Comparison of ENCODE assay signal across 9 mouse cellular contexts in genomic region chr5:144733953-144734352, GRCm38 (mm10). TPM values are rescaled to one million over a fixed set of nuclear protein-coding genes. Genes with fewer than 3 reads are reported as not detected.
A peak's percentile ranks its signal among the peaks of the same experiment; 100 is the strongest.
DNase-seq lines count a peak whose midpoint lies in the region; ATAC-seq lines count a peak whose summit lies in the region.
"Had no signal": no experiment of that assay in that cellular context is flagged by ENCODE, and none has a peak within 500 bp of the region (broad histone marks: within the 10 kb centered on the region; RNA-seq: fewer than 3 reads in every experiment).

No protein-coding gene starts in this region.

- H3K4me2 ChIP-seq in neural tube, embryonic 11.5 days (ENCODE audit: low read depth) = no peak overlapping the region

- no peak overlapping the region for H3K27ac ChIP-seq in neural tube, embryonic 11.5 days (ENCODE audit: low read depth, low read length)

- H3K4me3 ChIP-seq in neural tube, embryonic 11.5 days (ENCODE audit: low read depth, low read length) = no peak overlapping the region

- H3K9me3 ChIP-seq in neural tube, embryonic 11.5 days (ENCODE audit: control insufficient read depth, low read length) = no peaks in the 10 kb centered on the region

- H3K36me3 ChIP-seq in neural tube, embryonic 11.5 days (ENCODE audit: control insufficient read depth, insufficient read depth, low read length) = no peaks in the 10 kb centered on the region

- WGBS in neural tube, embryonic 11.5 days = 35% methylated on average over 4 of the region's 4 CpGs

- intact Hi-C loops in left cerebral cortex, postnatal 10 days (cut with DNase I) = loop anchor here (2.0 to 10.0 kb wide), 3 partner anchors 347 to 527 kb away; no protein-coding TSS in a partner anchor

- DNase-seq in ovary, postnatal 10 days (ENCODE audit: low spot score) = peak; percentile 40
- DNase-seq in ovary, adult 18-20 months (ENCODE audit: low spot score) = no peak
- peak; percentile 56 to 89 for DNase-seq in adrenal gland, adult (ENCODE audit: inconsistent age in 2 of 2, low spot score in 1 of 2)
- DNase-seq in heart, postnatal 4 days = peak; percentile 80
- DNase-seq in left cerebral cortex, postnatal 10 days (ENCODE audit: extremely low spot score in 1 of 2, low spot score in 2 of 2) = peak; percentile 73 to 77
- DNase-seq in neural tube, embryonic 11.5 days (ENCODE audit: low spot score) = peak; percentile 67
- DNase-seq in thymus, postnatal 4 days = peak; percentile 54

- H3K9ac ChIP-seq in neural tube, embryonic 11.5 days (ENCODE audit: low read length) = no peak overlapping the region

- no peaks in the 10 kb centered on the region for H3K4me1 ChIP-seq in neural tube, embryonic 11.5 days (ENCODE audit: control insufficient read depth, insufficient read depth, low read length)

- peak; percentile 60 for ATAC-seq in common myeloid progenitor, adult 5-6 weeks (replicated peaks; ENCODE audit: low read depth, poor library complexity, severe bottlenecking)
- no peak for ATAC-seq in neural tube, embryonic 11.5 days (ENCODE audit: insufficient read depth, low FRiP score, low TSS enrichment)

- H3K27me3 ChIP-seq in neural tube, embryonic 11.5 days (ENCODE audit: control insufficient read depth, insufficient read depth, low read length) = no peaks in the 10 kb centered on the region

RNA-seq across cellular contexts. Expression of gene Tmem130, which starts 27.7 kb away (rescaled TPM):
- 0.55 TPM in 1 of 2 replicates, not detected in the other for total RNA-seq in common myeloid progenitor, adult 5-6 weeks (2017)
- under 1 TPM; 0.86 TPM for total RNA-seq in heart, postnatal 4 days (2021)
- total RNA-seq in left cerebral cortex, postnatal 10 days (2021) = 100 to 1,000 TPM; 205 to 222 TPM
- polyA plus RNA-seq in neural tube, embryonic 11.5 days (2014; fragmentation: Nextera tagmentation; extraction: Ambion mirVana) = 18.4 and 19.6 TPM in 2 replicates
- total RNA-seq: neutrophil, adult 5-6 weeks had no signal

RNA-seq across cellular contexts. Expression of gene Trrap, which starts 33.6 kb away (rescaled TPM):
- total RNA-seq in common myeloid progenitor, adult 5-6 weeks (2017) = 73.3 and 78.8 TPM in 2 replicates
- 10 to 100 TPM; 84.6 to 88.5 TPM for total RNA-seq in heart, postnatal 4 days (2021)
- 100 to 1,000 TPM; 142 to 154 TPM for total RNA-seq in left cerebral cortex, postnatal 10 days (2021)
- 96.8 and 99.2 TPM in 2 replicates for polyA plus RNA-seq in neural tube, embryonic 11.5 days (2014; fragmentation: Nextera tagmentation; extraction: Ambion mirVana)

Comparison
In these comparisons a context has a peak if more than half of its experiments do, and no peak if none do; other contexts are left out.
1. RNA of gene Tmem130, which starts 27.7 kb away (total RNA-seq): 205 to 222 TPM in left cerebral cortex, postnatal 10 days; 0.86 TPM in heart, postnatal 4 days and 0.55 TPM in common myeloid progenitor, adult 5-6 weeks; every median in the first group is over 100 times any median in the second.